Mouse (Mus musculus) neural tube, embryonic 12.5 days (tissue): ENCODE results near the gene Gm21725. TPM values are rescaled to one million over a fixed set of nuclear protein-coding genes. Genes with fewer than 3 reads are reported as not detected.
"Not testable (repeated sequence)": the region's sequence is repeated elsewhere in the genome, so short reads cannot be mapped to it uniquely, and the experiment has no call there.

Experiments
- ATAC-seq: fragments of 200-750 bp; cut with Nextera tagmentation; 2 replicates; pipeline ENCODE4 v1.8.0; 2017; ENCODE audit warnings: low read depth, mild to moderate bottlenecking, moderate TSS enrichment, moderate library complexity; ENCODE audit not compliant: low FRiP score
- H3K27ac ChIP-seq: fragments of 300-500 bp; sonication (generic); 2 replicates; pipeline ENCODE4 v1.5.1; 2016
- H3K27me3 ChIP-seq: fragments of 300-500 bp; sonication (generic); replicated peaks from 2 replicates; pipeline ENCODE4 v1.6.1; 2016; ENCODE audit warnings: mild to moderate bottlenecking
- H3K36me3 ChIP-seq: fragments of 300-500 bp; sonication (generic); 2 replicates; pipeline ENCODE4 v1.6.1; 2016; ENCODE audit warnings: mild to moderate bottlenecking
- H3K4me1 ChIP-seq: fragments of 300-500 bp; sonication (generic); 2 replicates; pipeline ENCODE4 v1.6.1; 2016
- H3K4me2 ChIP-seq: fragments of 300-500 bp; sonication (generic); replicated peaks from 2 replicates; pipeline ENCODE4 v1.6.1; 2016; ENCODE audit warnings: mild to moderate bottlenecking
- H3K4me3 ChIP-seq: fragments of 300-500 bp; sonication (generic); 2 replicates; pipeline ENCODE4 v1.5.1; 2016
- H3K9ac ChIP-seq: fragments of 300-500 bp; sonication (generic); 2 replicates; pipeline ENCODE4 v1.6.1; 2016; ENCODE audit warnings: mild to moderate bottlenecking
- H3K9me3 ChIP-seq: fragments of 300-500 bp; sonication (generic); 2 replicates; pipeline ENCODE4 v1.6.1; 2016; ENCODE audit warnings: mild to moderate bottlenecking
- WGBS: fragments of 180-500 bp; shearing (Covaris S2); methylation state at CpG from one replicate; pipeline ENCODE4 v1.1.7; 2016; 5-methylcytosine and 5-hydroxymethylcytosine counted together
- polyA plus RNA-seq: library from polyadenylated mRNA; unstranded; fragments of >200 nt; fragmentation: Nextera tagmentation; extraction: Ambion mirVana; gene quantifications from 2 replicates; pipeline ENCODE4 v1.2.1, GENCODE M21; 2016

Gene Gm21725
- not detected in 2 replicates for polyA plus RNA-seq

DNA sequence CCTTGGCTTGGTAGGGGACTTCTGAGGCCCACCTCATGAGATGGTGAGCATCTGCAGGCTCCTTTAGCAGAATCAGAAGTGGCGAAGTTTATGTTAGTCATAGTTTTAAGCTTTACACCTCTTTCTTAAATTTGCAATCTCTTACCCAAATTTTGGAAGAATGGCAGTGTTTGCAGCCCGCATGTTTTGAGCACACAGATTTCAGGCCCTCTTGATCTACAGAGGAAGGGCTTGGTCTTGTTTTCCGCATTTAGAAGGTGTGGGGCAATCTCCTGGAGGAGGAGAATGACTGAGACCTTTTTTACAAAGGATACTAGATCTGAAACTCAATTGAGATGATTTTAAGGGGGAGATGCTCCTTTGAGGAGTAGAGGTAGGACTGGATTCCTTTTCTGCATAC lies at the start of gene Gm21725:
Gm21725 (minus strand) TSS at position 101 of the 400 bp plus-strand sequence.
- H3K27ac ChIP-seq, H3K9me3 ChIP-seq, H3K4me1 ChIP-seq, H3K4me2 ChIP-seq, H3K4me3 ChIP-seq, ATAC-seq, H3K27me3 ChIP-seq, H3K9ac ChIP-seq, H3K36me3 ChIP-seq: not testable (repeated sequence)
- WGBS = no CpG with 5 or more reads among the region's 3 CpGs

Other genes starting within 250 kb of the Gm21725 start
- not detected in 2 replicates for gene Gm21891, start 215.6 kb downstream of the Gm21725 start, polyA plus RNA-seq
- gene Gm21425, start 187.1 kb downstream of the Gm21725 start, polyA plus RNA-seq = not detected in 2 replicates
- not detected in 2 replicates for gene Gm21828, start 125.1 kb downstream of the Gm21725 start, polyA plus RNA-seq
- not detected in 2 replicates for gene Gm21440, start 96.7 kb downstream of the Gm21725 start, polyA plus RNA-seq
- gene Gm21454, start 96.6 kb downstream of the Gm21725 start, polyA plus RNA-seq = not detected in 2 replicates
- gene Gm21866, start 116.5 kb upstream of the Gm21725 start, polyA plus RNA-seq = not detected in 2 replicates
- gene Gm20773, start 145.0 kb upstream of the Gm21725 start, polyA plus RNA-seq = not detected in 2 replicates